Mouse (Mus musculus) lung, postnatal 10 days (tissue): Measurements from ENCODE around the gene Psma4.

Source experiments
- DNase-seq: peaks from one replicate; pipeline ENCODE4 v3.0.0; 2021

Gene Psma4

GRCm38 (mm10) chr9:54990362-54990761 is 39.8 kb downstream of the Psma4 start:
- no peak for DNase-seq

GRCm38 (mm10) chr9:54994381-54994780 is 43.8 kb downstream of the Psma4 start:
- DNase-seq, result no peak

- no peak for DNase-seq
Measured at GRCm38 (mm10) chr9:54995645-54996044, 45.1 kb downstream of the Psma4 start.

GRCm38 (mm10) chr9:55003609-55004008 is 53.0 kb downstream of the Psma4 start:
- DNase-seq, result no peak
